In the genomic region with DNA sequence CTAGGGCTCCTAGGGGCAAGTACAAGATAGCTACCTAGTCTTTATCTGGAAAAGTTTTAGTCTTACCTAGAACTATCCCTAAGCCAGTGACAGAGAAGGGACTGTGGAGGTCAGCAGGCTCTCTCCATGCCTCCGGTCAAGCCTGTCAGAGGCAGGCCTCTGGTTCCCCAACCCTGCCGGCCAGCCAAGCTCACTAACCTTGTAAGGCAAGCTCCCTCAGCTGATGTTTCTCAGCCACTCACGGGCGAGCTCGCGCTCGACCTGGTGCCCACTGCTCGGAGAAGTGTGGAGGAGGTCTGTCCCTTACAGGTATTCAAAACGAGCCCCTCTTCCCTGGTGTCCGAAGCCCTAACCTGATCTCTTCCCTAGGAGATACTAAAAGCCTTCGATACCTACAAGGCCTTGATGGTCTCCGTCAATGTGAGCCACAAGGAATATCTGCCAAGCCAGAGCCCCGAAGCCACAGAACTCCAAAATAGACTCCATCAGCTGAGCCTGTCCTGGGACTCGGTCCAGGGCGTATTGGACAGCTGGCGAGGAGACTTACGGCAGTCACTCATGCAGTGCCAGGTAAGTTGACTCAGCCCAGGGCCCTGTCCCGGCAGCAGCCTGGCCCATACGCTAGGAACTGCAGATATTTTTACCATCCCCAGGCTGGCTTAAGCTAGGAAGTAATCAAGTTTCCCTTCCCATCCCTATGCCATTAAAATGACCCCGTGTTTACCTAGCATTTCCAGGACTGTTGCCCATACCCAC, we compare ENCODE assay signal across 18 mouse cellular contexts.
DNase-seq lines count a peak whose midpoint lies in the region; ATAC-seq lines count a peak whose summit lies in the region.
"Had no signal": no experiment of that assay in that cellular context is flagged by ENCODE, and none has a peak within 500 bp of the region (broad histone marks: within the 10 kb centered on the region; RNA-seq: fewer than 3 reads in every experiment).

No protein-coding gene starts in this region.

- no peaks in the 10 kb centered on the region for H3K27me3 ChIP-seq in forebrain, embryonic 13.5 days
- H3K27me3 ChIP-seq: CH12.LX; liver, embryonic 12.5 days; lung, embryonic 15.5 days; neural tube, embryonic 13.5 days; stomach, embryonic 15.5 days had no signal

- H3K27ac ChIP-seq in forebrain, embryonic 13.5 days, result no peak overlapping the region
- H3K27ac ChIP-seq: limb, embryonic 10.5 days; liver, embryonic 12.5 days; lung, embryonic 15.5 days; neural tube, embryonic 13.5 days; stomach, embryonic 15.5 days had no signal

- ATAC-seq in cerebellum, adult (ENCODE audit: insufficient number of reproducible peaks, low FRiP score, low TSS enrichment), result no peak
- no peak for ATAC-seq in forebrain, embryonic 13.5 days
- ATAC-seq: forebrain, postnatal 0 days; liver, embryonic 12.5 days had no signal

- H3K9ac ChIP-seq in forebrain, embryonic 13.5 days, result no peak overlapping the region
- H3K9ac ChIP-seq: forebrain, postnatal 0 days; liver, embryonic 12.5 days; lung, embryonic 15.5 days; neural tube, embryonic 13.5 days; stomach, embryonic 15.5 days had no signal

- H3K36me3 ChIP-seq in forebrain, embryonic 13.5 days (ENCODE audit: poor library complexity, severe bottlenecking), result peaks cover 99% of the 10 kb centered on the region

- no peaks in the 10 kb centered on the region for H3K4me1 ChIP-seq in forebrain, embryonic 13.5 days
- H3K4me1 ChIP-seq: limb, embryonic 10.5 days; liver, embryonic 12.5 days; lung, embryonic 15.5 days; neural tube, embryonic 13.5 days; stomach, embryonic 15.5 days had no signal

- 94% methylated on average over 20 of the region's 20 CpGs for WGBS in forebrain, embryonic 13.5 days

- intact Hi-C loops in heart, postnatal 25 days (cut with DNase I), result no loop called here

- peak; percentile 49 for DNase-seq in cerebellum, adult 11 months
- DNase-seq in cerebellum, postnatal 10 days, result peak; percentile 39 to 47
- peak; percentile 87 for DNase-seq in gastrocnemius, postnatal 25 days
- peak; percentile 35 for DNase-seq in heart, postnatal 25 days (ENCODE audit: low spot score)
- DNase-seq in right cerebral cortex, postnatal 36 days (ENCODE audit: low spot score in 2 of 2), result no peak
- no peak for DNase-seq in urinary bladder, postnatal 36 days (ENCODE audit: low spot score in 2 of 2)
- DNase-seq: adrenal gland, postnatal 10 days; forebrain, postnatal 0 days; kidney, adult 9 months; right cerebral cortex, postnatal 4 days had no signal

- no peaks in the 10 kb centered on the region for H3K9me3 ChIP-seq in forebrain, embryonic 13.5 days (replicated peaks)
- H3K9me3 ChIP-seq: limb, embryonic 10.5 days; liver, embryonic 12.5 days; lung, embryonic 15.5 days; neural tube, embryonic 13.5 days; stomach, embryonic 15.5 days had no signal

- no peak overlapping the region for H3K4me2 ChIP-seq in forebrain, embryonic 13.5 days
- H3K4me2 ChIP-seq: liver, embryonic 12.5 days; lung, embryonic 15.5 days; neural tube, embryonic 13.5 days; stomach, embryonic 15.5 days had no signal

- no peak overlapping the region for H3K4me3 ChIP-seq in forebrain, embryonic 13.5 days
- H3K4me3 ChIP-seq: limb, embryonic 10.5 days; liver, embryonic 12.5 days; lung, embryonic 15.5 days; neural tube, embryonic 13.5 days; stomach, embryonic 15.5 days had no signal

Comparison
In these comparisons a context has a peak if more than half of its experiments do, and no peak if none do; other contexts are left out.
1. DNase-seq: peak in cerebellum, adult 11 months (single experiment), cerebellum, postnatal 10 days (2 of 2), gastrocnemius, postnatal 25 days (single experiment) and heart, postnatal 25 days (single experiment); none in right cerebral cortex, postnatal 36 days (0 of 2) and urinary bladder, postnatal 36 days (0 of 2).